Mouse (Mus musculus): ENCODE results near the gene Entpd1.

DNA sequence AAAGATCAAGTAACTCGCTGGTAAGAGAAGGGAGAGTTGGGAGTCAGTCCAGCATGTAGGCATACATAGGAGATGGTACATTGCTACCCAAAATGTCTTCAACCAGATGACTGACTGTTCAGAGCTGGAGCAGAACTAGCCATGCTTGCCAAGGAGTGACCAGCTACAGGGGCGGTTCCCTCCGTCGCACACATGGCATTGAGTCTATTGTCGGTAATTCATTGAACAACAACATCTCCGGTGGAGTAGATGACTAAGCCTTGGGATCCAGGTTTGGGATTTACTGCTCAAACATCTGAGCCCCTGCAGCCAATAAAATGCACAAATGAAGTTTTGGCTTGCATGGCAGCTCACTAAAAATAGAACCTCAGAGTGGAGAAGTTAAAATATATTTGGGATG lies 84.0 kb downstream of the Entpd1 start:
- TF ChIP-seq CTCF (IDR thresholded peaks at IDR 0.05; ENCODE audit: borderline replicate concordance, insufficient read depth, low read length) (no peak), POLR2A (IDR thresholded peaks at IDR 0.05; ENCODE audit: low read depth, low read length) (no peak)

Data from embryonic fibroblast, embryonic 13.5 days (primary cell).